Mouse (Mus musculus): ENCODE data around the gene Fam124b.

Fam124b gene

DNA sequence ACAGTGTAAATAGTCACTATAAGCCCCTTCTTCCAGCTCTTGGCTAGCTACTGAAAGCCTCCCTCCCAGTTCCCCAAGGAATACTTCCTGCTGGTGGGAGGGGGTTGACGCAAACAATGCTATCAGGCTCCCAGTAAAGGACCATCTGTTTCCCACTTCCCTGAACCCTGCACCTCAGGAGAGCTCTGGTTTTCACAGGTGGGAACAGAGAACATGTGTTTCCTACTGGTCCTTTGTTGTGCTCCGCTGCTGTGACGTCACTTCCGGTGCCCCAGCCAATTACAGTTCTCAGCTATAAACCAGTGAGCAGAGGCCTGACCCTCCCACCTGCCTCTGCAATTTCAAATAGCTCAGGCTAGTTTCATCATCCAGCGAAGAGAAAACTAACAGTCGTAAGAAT, at the start of gene Fam124b:
TSS of gene Fam124b (minus strand) at position 206 of the 400 bp plus-strand sequence.
- in situ Hi-C loops (cut with MboI, MseI): no loop called here

DNA sequence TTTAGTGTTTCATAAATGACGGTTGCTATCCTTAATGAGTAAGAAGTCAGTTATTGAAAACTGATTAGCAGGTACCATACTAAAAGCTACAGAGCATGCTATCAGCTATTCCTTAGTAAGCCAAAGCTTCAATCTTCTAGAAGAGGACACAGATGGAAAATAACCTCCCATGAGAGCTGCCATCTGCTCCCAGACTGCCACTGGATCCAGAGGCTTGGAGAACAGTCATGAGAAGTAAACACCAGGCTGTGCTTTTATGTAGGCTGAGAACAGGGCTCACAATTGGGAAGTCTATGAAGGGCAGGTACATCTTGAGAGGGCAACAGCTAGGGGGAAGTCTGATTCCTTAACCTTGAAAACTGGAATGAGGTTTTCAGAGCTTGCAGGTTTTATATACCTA, 42.2 kb upstream of the Fam124b start:
- in situ Hi-C loops (cut with MboI, MseI): no loop called here

GRCm38 (mm10) chr1:80258632-80259031, 40.4 kb upstream of the Fam124b start:
- in situ Hi-C loops (cut with MboI, MseI): no loop called here

- in situ Hi-C loops (cut with MboI, MseI): no loop called here
Observed at GRCm38 (mm10) chr1:80253309-80253708, 35.0 kb upstream of the Fam124b start.

- in situ Hi-C loops (cut with MboI, MseI): no loop called here
Observed at GRCm38 (mm10) chr1:80250247-80250646, 32.0 kb upstream of the Fam124b start.

DNA sequence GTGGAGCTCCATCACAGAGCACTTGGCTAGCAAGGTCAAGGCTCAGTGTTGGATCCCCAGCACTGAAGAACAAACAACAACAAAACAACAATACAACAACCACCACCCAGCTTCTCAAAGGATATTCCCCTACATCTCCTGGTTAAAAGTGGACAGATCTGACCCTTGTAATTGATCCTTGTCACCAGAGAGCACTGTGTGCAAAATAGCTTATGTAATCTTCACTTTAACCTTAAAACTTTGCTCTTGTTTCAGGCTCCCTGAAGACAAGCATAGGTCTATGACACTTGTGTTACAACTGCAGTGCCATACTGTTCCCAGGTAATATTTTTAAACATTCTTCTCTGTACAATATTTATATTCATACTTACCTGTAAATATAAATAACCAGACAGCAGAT, 28.9 kb upstream of the Fam124b start:
- in situ Hi-C loops (cut with MboI, MseI): no loop called here

DNA sequence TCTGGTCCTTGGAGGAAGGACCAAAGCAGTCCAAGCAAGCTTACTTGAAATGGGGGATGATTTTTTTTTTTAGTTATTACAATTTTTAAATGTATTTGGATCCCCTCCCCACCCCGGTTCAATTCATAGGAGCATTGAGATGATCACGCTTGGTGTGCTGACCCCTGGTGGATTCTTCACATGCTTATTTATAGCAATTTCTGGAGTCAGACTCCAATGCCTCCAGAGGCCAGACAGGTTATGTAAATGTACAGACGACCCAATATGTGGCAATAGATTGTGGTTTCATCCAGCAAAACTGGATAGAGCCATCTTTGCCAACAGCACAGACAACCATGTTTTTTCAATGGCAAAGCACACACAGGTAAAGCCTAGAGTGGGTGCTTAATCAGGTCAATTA, 25.9 kb upstream of the Fam124b start:
- in situ Hi-C loops (cut with MboI, MseI): no loop called here

- in situ Hi-C loops (cut with MboI, MseI): no loop called here
Observed at GRCm38 (mm10) chr1:80241579-80241978, 23.3 kb upstream of the Fam124b start.

- in situ Hi-C loops (cut with MboI, MseI): no loop called here
Observed at GRCm38 (mm10) chr1:80240017-80240660, 21.9 kb upstream of the Fam124b start.

DNA sequence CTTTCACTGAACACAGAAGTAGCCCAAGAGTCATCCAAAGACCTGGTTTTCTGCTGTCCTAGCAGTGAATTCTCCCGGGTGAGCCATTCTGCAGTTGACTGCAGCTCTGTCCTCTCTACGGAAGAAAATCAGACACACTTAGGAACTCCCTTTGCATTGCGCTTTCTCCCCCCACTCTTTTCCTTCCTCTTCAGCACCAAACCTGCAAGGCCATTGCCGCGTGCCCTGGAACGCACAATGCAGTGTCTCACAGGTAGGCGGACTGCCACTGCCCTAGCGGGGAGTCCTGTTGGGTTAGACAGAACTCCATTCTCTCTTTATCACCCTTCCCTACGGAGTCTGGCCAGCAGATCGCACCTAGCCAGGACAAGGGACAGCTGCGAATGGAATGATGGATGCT, 21.2 kb upstream of the Fam124b start:
- in situ Hi-C loops (cut with MboI, MseI): no loop called here

DNA sequence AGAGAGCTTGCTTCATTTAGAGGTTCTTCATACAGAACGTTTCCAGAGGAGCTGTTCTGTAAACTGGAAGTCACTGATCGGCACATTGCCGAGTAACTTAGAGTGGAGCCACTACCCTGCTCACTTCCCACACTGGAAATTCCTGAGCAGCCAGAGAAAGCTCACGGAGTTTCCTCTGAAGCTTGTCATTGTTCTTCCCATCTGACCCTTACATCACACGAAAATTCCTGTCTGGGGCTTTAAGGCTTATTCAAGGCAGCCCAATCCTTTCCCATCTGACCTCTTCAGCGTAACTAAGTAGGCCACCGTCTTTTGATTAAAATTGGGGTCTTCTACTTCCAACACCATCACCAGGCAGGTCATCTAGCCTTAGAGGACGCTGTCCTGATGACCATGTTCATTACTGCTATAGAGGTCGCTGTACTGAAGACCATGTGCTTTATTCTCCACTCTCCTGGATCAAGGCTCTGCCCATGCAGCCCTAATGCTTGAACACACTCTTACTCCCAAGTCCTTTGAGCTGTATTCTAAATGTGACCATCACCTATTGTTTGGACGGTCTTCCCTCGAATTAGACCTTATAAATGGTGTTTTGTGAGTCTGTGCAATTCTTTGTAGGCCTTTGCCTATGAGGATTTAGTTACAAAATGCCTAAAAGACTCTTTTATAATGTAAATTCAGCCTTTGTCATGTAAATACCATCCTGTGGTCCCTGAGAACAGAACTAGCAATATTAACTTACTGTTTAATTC, 18.9 kb upstream of the Fam124b start:
- in situ Hi-C loops (cut with MboI, MseI): no loop called here

- in situ Hi-C loops (cut with MboI, MseI): no loop called here
Observed at GRCm38 (mm10) chr1:80236126-80236525, 17.9 kb upstream of the Fam124b start.

DNA sequence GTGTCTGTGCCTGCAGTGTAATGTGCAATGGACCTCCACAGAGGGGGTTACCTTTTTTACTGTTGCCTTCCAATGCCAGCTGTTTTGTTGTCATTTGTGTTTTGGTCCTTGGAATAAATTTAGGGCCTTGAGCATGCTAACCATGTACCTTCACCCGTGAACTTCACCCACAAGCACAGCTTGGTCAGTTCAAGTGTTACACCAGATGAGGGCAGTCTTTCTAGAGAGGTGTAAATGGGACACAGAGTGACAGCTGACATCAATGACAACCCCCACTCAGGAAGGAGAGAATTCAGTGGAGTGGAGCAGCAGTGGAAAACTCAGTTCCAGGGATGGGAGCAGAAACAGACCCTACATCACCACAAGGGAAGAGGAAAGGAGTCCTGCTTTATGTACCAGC, 12.3 kb upstream of the Fam124b start:
- in situ Hi-C loops (cut with MboI, MseI): no loop called here

- in situ Hi-C loops (cut with MboI, MseI): loop anchor here (10.0 kb wide), 1 partner anchor 180 kb away; no protein-coding TSS in a partner anchor
Observed at GRCm38 (mm10) chr1:80224839-80225412, 6.7 kb upstream of the Fam124b start.

- in situ Hi-C loops (cut with MboI, MseI): loop anchor here (10.0 kb wide), 1 partner anchor 184 kb away; no protein-coding TSS in a partner anchor
Observed at GRCm38 (mm10) chr1:80221151-80221550, 2.9 kb upstream of the Fam124b start.

DNA sequence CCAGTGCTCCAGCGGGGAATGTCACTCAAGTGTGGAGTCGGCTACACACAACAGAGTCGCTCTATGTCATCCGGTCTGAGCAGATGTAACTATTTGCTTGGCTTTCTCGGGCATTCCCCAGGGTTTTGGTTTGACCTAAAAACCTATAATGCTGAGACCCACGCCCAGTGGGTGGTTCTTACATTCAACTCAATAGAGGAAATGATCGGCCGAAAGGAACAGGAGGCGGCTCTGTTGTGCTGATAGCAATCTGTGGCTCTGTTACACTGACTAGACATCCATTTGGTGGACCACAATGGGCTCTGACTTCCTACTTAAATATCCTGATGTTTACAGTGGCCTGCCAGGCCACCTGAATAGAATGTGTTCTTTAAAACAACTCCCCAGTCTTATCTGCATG, 4.4 kb downstream of the Fam124b start:
- in situ Hi-C loops (cut with MboI, MseI): no loop called here

GRCm38 (mm10) chr1:80213146-80213545, 5.1 kb downstream of the Fam124b start:
- in situ Hi-C loops (cut with MboI, MseI): no loop called here

GRCm38 (mm10) chr1:80202314-80202713, 16.0 kb downstream of the Fam124b start:
- in situ Hi-C loops (cut with MboI, MseI): no loop called here

DNA sequence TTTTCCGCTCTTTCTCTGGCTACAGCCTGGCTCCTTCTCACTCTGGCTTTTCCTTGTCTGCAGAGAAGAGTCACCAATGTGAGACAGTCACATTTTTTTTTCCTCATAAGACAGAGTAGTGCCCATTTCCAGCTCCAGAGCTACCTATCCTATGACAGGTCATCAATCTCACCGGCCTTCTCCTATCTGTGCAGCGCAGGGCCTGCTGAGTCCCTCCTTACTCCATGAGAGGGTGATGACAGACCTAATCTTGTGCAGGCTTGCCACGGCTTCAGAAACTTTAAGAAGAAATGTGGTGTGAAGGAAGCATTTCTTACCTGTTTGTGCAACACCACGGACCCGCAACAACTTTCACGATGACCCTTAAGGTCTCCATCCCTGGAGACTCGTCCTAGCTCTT, 25.4 kb downstream of the Fam124b start:
- in situ Hi-C loops (cut with MboI, MseI): no loop called here

- in situ Hi-C loops (cut with MboI, MseI): loop anchor here (5.0 to 10.0 kb wide), 2 partner anchors 233 to 336 kb away; no protein-coding TSS in a partner anchor
Observed at GRCm38 (mm10) chr1:80181414-80181805, 36.9 kb downstream of the Fam124b start.

DNA sequence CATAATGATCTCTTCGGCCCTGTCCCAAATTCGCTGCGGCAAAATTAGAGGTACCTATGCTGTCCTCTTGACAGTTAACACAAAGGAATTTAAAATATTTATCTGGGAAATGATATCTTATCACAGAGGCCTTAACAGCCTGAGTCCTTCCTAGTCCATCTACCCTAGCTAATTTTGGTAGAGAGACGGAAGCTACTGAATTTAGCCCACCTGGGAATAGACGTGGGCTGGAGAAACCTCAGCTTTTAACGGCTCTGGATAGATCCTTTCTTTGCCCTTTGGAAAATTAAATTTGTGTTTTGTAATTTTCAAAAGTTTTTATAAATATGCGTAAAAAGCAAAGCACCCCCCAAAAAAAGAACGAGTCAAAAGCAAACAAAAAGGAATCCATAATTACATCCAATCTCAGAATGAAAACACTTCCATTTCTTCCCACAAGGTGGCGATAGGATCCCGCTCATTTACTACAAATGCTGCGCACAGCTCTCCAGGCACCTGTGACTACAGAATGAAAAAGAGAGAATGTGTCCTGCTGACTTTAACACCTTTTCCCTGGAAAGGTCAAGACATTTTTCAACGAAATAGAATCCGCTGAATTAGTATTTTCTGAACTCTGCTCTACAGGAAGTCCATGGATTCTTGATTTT, 37.4 kb downstream of the Fam124b start:
- in situ Hi-C loops (cut with MboI, MseI): loop anchor here (5.0 to 10.0 kb wide), 2 partner anchors 234 to 336 kb away; no protein-coding TSS in a partner anchor

- in situ Hi-C loops (cut with MboI, MseI): loop anchor here (5.0 to 10.0 kb wide), 2 partner anchors 235 to 337 kb away; no protein-coding TSS in a partner anchor
Observed at GRCm38 (mm10) chr1:80180128-80180527, 38.1 kb downstream of the Fam124b start.

Measured in T-helper 2 cell (primary cell).